Mouse (Mus musculus): ENCODE data around the gene Vmn1r93.
"Not testable (repeated sequence)": the region's sequence is repeated elsewhere in the genome, so short reads cannot be mapped to it uniquely, and the experiment has no call there.

The Vmn1r93 gene

GRCm38 (mm10) chr7:20138988-20139387, at the start of gene Vmn1r93:
Gene Vmn1r93, minus strand, starts transcription at chr7:20139088.
- DNase-seq, result not testable (repeated sequence)

- not testable (repeated sequence) for DNase-seq
These were observed 29.4 kb upstream of the Vmn1r93 start, which contains the start of gene Vmn1r94 for GRCm38 (mm10) chr7:20168277-20168676. Gene Vmn1r94, minus strand, starts transcription at chr7:20168377.

- not testable (repeated sequence) for DNase-seq
These were observed 16.4 kb downstream of the Vmn1r93 start, which contains the start of gene Gm16442 for GRCm38 (mm10) chr7:20122479-20122878. Gene Gm16442, minus strand, starts transcription at chr7:20122579.

GRCm38 (mm10) chr7:20099380-20099779, 39.5 kb downstream of the Vmn1r93 start, which contains the start of gene Vmn1r91:
Gene Vmn1r91, plus strand, starts transcription at chr7:20099680.
- DNase-seq, result not testable (repeated sequence)
